Mouse (Mus musculus): ENCODE data around the gene Rab1b.
A peak's percentile ranks its signal among the peaks of the same experiment; 100 is the strongest.
"Not testable (repeated sequence)": the region's sequence is repeated elsewhere in the genome, so short reads cannot be mapped to it uniquely, and the experiment has no call there.

Gene Rab1b

GRCm38 (mm10) chr19:5097521-5098362 lies 9.1 kb downstream of the Rab1b start:
- peak; percentile 56 for DNase-seq

GRCm38 (mm10) chr19:5095887-5096474 lies 10.9 kb downstream of the Rab1b start:
- peak; percentile 54 for DNase-seq

- DNase-seq: no peak
These were observed 12.0 kb downstream of the Rab1b start for GRCm38 (mm10) chr19:5094746-5095417.

GRCm38 (mm10) chr19:5094243-5094632 lies 12.6 kb downstream of the Rab1b start:
- peak; percentile 96 for DNase-seq

GRCm38 (mm10) chr19:5093481-5094242 lies 13.2 kb downstream of the Rab1b start:
- peak; percentile 73 for DNase-seq

- DNase-seq: no peak
These were observed 14.8 kb downstream of the Rab1b start for GRCm38 (mm10) chr19:5092083-5092482.

GRCm38 (mm10) chr19:5089324-5089723 lies 17.5 kb downstream of the Rab1b start:
- peak; percentile 65 for DNase-seq

GRCm38 (mm10) chr19:5087884-5088728 lies 18.8 kb downstream of the Rab1b start, which contains the start of gene Yif1a:
Gene Yif1a, plus strand, starts transcription at chr19:5088538.
- DNase-seq: peak; percentile 99

GRCm38 (mm10) chr19:5086533-5086932 lies 20.3 kb downstream of the Rab1b start:
- DNase-seq: not testable (repeated sequence)

- peak; percentile 74 for DNase-seq
These were observed 21.6 kb downstream of the Rab1b start, which contains the start of gene Tmem151a for GRCm38 (mm10) chr19:5085145-5085863. Gene Tmem151a, minus strand, starts transcription at chr19:5085531.

GRCm38 (mm10) chr19:5084834-5085144 lies 22.1 kb downstream of the Rab1b start:
- no peak for DNase-seq

- DNase-seq: peak; percentile 73
These were observed 22.7 kb downstream of the Rab1b start for GRCm38 (mm10) chr19:5083961-5084833.

GRCm38 (mm10) chr19:5082596-5082995 lies 24.3 kb downstream of the Rab1b start:
- DNase-seq: peak; percentile 65

GRCm38 (mm10) chr19:5082005-5082404 lies 24.9 kb downstream of the Rab1b start:
- no peak for DNase-seq

- no peak for DNase-seq
These were observed 27.6 kb downstream of the Rab1b start for GRCm38 (mm10) chr19:5079279-5079678.

GRCm38 (mm10) chr19:5073518-5073917 lies 33.4 kb downstream of the Rab1b start:
- DNase-seq: no peak

GRCm38 (mm10) chr19:5073028-5073427 lies 33.8 kb downstream of the Rab1b start:
- peak; percentile 64 for DNase-seq

GRCm38 (mm10) chr19:5072389-5073019 lies 34.4 kb downstream of the Rab1b start:
- peak; percentile 41 for DNase-seq

- peak; percentile 65 for DNase-seq
These were observed 35.1 kb downstream of the Rab1b start for GRCm38 (mm10) chr19:5071545-5072369.
